Mouse (Mus musculus) layer of hippocampus, adult 8-10 months (tissue): Measurements from ENCODE around the gene Mpp3. TPM values are rescaled to one million over a fixed set of nuclear protein-coding genes. Genes with fewer than 3 reads are reported as not detected.

Experiments used
- DNase-seq, 2 experiments: peaks; one replicate each; pipeline ENCODE4 v3.0.0; 2022; ENCODE audit warnings: low spot score in 2 of 2
- total RNA-seq, 4 experiments: library from RNA; stranded (reverse); gene quantifications; 2 replicates each; pipeline ENCODE4 v1.2.4; 2022

Mpp3 gene
- total RNA-seq: 100 to 1,000 TPM in 1 of 4 experiments, 10 to 100 TPM in 3; 88.8 to 102 (median 95.8) TPM

DNA sequence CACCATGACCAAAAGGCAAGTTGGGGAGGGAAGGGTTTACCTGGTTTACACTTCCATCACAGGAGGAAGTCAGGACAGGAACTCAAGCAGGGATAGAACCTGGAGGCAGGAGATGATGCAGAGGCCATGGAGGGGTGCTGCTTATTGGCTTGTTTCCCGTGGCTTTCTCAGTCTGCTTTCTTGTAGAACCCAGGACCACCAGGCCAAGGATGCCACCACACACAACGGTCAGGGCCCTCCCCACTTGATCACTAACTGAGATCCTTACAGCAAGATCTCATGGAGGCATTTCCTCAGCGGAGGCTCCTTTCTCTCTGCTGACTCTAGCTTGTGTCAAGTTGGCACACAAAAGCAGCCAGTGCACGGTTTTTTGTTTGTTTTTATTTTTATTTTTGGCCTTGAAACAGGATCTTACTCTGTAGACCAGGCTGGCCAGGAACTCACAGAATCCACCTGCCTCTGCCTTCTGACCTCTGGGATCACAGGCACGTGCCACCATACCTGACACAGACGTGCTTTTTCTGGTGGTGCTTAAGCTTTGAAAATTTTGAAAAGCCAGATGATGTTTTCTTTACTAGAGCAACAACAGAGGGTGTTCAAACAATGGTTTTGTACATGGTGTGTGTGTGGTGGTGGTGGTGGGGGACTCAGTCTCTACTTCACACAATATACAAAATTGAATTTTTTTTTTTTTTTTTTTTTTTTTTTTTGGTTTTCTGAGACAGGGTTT is at the start of gene Mpp3:
Gene Mpp3 (minus strand): TSS at position 375 of the 730 bp plus-strand sequence.
- no peak for DNase-seq

DNA sequence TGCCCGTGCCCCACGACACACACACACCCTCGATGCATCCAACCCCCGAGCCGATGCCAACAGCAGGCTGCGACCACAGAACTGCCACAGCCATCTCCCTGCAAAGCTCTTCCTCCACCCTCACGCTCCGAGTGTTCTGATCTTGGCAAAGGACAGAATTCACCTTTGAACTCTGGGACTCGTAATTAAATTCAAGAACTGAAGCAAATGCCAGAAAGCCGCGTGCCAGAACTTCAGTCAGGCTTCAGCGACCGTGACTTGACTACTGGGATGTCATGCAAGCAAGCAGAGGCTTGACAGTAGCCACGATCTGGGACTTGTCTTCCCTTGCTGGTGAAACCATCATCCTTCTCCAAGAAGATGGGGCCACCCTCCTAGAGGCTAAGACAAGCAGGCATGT is 45.5 kb upstream of the Mpp3 start:
- no peak for DNase-seq

DNA sequence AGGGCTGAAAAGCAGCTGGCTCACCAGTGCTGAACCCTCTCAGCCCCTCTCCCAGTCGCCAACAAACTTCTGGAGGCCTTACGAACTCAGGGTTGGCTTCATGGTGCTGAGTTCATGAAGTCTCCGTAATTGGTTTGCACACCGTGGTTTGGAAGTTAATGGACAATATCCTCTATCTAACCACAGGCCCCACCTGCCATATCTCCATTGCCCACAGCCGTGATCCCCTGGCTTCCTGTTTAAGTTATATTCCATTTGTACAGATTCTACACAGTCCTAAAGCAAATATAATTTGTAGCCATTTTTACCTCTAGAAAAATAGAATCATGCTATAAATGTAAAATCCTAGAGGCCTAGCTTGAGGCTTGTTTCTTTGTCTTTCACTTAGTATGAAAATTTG is 44.5 kb upstream of the Mpp3 start:
- DNase-seq: no peak

DNA sequence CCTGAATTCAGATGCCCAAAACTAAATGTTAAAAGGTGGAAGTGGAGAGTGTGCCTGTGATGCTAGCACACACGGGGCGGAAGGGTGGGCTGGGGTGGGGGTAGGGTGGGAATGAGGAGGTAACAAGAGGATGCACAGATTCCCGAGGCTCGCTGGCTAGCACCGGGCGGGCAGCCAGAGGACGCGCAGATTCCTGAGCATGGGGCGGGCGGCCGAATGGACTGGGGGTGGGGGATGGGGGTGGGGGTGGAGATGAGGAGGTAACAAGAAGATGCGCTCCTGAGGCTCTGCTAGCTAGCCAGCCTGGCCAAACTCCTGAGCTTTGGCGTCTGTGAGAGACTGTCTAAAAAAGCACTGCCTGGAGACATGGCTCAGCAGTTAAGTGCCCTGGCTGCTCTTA is 42.2 kb upstream of the Mpp3 start:
- DNase-seq: no peak

DNA sequence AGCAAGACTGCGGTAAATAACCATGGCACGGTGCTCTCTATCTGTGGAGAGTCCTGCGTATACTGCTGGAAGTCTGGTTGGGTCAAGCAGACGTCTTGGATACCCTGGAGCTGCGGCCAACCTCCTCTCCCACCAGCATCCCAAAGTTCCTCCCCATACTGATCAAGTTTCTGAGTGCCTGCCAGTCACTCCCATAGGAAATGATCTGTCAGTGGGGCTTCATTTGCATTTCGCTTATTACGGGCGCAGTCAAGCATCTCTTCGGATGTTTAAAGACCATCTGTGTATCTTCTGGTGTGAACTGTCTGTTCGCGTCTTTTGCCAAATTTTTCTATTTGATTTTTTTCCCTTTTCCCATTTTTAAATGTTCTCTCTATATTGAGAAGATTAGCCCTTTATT is 41.4 kb upstream of the Mpp3 start:
- DNase-seq: peak in 1 of 2 experiments; percentile 53

DNA sequence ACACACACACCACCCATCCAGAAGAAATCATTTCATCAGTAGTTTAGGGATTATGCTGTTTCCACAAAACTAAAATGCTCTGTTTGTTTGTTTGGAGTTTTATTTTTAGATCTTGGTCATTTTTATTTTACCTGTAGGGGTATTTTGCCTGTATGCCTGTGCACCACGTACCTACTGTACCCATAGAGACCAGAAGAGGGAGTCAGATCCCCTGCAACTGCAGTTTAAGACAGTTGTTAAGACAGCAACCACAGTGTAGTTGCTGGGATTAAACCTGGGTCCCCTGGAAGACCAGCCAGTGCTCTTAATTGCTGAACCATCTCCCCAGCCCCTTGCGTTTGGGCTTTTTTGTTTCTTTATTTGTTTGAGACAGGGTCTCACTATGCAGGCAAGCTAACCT is 40.7 kb upstream of the Mpp3 start:
- DNase-seq: no peak

DNA sequence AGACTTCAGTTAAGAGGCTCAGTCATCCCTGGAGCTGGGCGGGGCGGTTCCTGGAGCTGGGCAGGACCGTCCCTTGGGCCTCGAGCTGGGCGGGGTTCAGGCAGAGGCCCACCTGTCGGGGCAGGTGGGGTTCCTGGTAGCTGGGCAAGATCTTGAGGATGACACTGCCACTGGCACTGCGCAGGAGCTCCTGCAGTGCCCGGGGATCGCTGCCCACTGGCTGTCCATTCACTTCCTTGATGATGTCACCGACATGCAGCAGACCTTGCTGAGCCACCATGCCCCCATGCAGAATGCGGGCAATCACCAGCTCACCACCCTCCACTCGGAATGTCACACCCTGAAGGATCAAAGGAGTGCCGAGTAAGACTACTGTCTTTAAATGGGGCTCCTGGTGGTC is 34.8 kb upstream of the Mpp3 start:
- DNase-seq: no peak

DNA sequence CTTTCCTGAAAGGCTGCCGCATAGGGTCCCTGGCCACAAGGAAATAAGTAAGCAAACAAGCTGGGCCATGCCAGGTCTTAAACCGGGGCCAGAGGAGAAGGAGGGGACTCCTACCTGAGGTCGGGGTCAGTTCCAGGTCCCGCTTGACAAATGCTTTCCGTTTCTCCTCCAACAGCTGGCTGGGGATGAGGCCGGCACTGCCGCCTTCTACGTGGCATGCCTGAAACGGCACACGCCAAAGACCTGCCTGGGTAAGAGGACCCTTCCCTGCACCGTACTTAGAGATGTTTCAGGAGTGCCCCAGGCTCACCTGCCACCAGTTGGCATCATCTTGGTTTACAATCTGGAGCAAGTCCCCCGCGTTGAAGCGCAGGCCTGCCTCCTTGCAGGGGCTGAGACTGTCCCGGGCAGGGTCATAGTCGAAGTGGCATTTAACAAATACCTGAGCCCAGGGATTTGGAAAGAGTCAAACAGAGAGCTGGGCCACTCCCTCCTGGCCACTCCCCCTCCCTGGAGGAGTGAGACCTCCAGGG is 33.7 kb upstream of the Mpp3 start:
- DNase-seq: no peak

DNA sequence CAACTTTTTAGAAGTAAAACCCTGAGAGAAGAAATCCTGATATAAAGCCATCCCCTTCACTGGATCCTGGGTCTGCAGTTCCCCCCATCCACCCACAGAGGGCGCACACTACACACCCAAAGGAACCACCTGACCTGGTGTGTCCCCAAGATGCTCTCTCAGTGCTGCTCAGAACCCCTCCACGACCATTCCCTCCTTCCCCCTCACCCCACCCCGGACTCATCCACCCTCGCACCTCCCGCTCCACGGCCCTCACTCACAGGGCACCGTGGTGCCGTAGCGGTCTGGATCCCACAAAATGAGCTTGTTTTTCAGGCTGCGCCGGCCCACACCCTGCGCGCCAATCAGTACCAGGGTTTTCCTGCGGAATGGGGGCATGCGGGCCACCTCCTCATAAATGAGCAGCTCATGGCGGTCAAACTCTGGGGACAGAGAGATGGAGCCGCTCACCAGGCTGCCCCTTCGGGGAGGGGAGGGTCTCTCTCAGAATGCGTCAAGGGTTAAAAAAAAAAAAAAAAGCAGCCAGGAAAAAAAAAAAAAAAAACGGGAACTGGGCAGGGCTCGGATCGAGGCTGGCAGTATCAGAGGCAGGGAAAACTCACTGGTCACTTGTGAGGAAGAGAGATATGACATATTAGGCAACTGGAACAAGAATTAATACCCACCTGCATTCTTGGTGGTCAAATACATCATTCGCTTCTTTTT is 33.1 kb upstream of the Mpp3 start:
- peak; percentile 70 to 82 for DNase-seq

DNA sequence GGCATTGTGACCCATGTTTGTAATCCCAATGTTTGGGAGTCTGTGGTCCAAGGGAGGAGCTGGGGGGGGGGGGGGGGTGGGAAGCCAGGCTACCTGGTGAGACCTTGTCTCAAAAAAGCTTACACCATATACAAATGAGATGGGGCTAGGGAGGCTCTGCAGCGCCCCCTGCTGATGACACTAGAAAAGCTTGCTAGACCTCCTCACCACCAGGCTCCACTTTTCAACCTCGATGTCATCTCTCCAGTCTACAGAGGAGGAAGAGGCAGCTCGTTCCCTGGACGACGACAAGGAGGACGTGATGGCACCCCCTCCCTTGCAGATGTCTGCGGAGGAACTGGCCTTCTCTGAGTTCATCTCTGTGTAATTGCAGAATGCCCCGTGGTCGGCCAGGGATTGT is 25.6 kb upstream of the Mpp3 start:
- DNase-seq: peak in 1 of 2 experiments; percentile 56

DNA sequence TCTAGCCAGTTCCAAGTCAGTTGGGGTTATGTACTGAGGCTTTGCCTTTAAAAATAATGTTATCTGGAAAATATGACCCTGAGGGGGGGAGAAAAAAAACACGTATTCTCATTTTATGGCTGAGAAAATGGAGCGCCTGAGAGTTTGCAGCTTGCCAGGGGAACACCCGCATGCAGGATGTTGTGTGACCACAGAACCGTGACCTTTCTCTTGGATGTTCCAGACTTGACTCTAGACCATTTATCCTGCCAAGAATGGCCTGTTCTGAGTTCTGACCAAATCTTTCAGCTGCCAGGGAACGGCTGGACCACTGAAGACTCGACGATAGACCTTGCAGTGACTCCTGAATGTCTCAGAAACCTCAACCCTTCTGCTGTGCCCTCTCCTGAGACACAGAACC is 24.9 kb upstream of the Mpp3 start:
- no peak for DNase-seq

DNA sequence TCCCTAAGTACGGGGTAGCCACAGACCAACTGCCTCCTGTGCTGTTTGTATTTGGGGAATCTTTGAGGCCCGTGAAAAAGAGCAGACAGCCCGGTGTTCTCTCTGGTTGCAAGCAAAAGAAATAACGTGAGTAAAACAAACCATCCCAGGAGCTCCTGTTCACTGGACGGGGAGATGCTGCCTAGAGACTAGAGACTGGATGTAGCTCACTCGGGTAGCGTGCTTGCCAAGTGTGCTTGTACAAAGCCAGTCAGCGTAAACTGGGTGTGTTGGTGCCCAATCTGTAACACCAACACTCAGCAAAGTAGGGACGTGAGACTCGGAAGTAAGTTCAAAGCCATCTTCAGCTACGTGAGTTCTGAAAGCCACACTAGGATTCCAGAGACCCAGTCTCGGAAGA is 24.4 kb upstream of the Mpp3 start:
- DNase-seq: no peak

DNA sequence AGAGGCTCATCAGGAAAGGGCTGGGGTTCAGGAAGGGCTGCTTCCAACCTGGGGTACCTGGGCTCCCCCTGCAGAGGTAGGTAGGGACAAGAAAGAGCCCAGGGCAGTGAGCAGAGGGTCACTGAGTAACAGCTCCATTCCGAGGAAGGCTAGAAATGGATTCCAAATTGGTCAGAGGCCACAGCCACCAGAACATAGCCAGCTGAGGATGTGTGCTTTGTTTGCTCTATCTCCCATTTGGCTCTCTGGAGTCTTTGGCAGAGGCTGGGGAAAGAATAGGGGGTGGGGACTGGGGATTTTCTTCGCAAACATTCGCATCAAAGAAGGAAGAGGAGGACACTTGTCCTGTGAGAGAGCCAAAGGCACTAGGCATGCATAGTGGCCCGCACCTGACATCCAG is 23.7 kb upstream of the Mpp3 start:
- DNase-seq: no peak

DNA sequence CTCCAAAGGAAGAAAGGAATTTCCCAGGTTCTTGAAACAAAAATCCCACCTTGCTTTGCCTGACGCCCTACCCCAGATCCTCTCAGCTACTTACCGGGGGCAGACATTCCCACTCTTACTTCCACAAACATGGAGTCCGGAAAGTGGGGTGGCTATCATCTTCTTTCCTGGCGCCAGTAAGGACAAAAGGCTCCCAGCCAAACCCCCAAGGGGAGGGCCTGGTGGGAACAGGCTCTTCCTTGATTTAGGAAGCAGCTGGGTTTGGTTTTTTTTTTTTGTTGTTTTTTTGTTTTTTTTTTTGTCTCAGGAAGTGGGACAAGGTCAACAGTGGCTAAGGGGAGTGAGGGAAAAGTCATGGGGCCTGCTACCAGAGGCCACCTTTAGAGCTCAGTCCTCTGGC is 23.3 kb upstream of the Mpp3 start:
- no peak for DNase-seq

DNA sequence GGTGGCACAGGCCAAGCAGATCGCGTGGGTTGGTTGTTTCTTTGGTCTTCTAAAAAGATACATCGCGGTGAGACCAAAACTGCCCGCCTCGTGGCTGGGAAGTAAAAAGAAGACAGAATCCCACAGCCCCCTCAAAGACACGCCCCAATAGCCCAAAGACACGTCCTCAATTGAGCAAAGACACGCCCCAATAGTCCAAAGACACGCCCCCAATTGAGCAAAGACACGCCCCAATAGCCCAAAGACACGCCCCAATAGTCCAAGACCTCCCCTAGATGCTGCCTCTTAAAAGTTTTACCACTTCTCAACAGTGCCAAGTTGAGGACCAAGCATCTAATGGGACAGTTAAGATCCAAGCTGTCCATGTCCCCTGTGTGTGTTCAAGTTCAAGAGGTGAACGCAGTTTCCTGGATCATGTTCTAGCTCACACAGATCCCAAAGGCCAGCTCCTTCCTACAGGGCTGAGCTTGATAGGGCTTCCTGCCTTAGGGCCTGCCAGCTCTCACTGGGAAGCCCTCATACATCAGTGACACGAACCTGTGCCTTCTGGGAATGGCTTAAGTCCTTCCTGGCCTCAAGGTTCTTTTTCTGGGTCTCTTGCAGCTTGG is 21.7 kb upstream of the Mpp3 start:
- DNase-seq: no peak

DNA sequence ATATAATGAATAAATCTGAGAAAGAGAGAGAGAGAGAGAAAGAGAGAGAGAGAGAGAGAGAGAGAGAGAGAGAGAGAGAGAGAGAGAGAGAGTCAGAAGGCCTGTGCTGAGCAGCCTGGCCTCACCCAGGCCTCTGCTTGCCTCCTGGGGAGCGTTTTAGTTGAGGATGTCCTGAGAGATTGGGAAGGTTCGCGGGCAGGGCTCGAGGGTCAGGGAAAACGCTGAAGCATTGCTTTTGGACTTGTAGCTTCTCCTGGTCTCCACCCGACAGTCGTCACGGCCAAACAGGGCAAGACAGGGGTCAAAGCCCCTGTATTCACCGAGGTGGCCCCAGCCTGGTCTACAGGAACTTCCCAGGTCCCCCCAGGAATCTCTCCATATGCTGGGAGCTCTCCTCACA is 18.3 kb upstream of the Mpp3 start:
- no peak for DNase-seq

DNA sequence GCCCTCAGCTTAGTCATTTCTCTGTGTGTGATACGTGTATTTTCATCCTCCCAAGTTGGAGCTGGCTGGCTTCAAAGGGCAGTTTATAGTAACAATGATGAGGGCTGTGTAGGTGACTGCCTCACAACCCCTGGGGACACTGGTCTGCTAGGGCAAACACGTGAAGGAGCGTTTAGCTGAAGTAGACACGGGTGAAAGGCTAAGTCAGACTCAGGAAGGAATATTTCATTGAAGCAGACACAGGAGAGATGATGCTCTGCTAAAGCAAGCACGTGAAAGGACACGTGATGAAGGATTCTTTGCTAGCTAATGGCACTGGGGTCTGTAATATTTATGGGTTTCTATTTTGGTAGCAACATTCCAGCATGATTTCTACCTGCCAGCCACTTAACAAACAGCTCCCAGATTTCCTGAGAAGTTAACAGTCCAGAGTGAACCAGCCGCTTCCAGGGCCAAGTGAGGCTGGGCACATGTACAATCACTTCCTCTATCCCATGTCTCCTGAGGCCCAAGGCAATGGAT is 16.5 kb upstream of the Mpp3 start:
- DNase-seq: no peak

DNA sequence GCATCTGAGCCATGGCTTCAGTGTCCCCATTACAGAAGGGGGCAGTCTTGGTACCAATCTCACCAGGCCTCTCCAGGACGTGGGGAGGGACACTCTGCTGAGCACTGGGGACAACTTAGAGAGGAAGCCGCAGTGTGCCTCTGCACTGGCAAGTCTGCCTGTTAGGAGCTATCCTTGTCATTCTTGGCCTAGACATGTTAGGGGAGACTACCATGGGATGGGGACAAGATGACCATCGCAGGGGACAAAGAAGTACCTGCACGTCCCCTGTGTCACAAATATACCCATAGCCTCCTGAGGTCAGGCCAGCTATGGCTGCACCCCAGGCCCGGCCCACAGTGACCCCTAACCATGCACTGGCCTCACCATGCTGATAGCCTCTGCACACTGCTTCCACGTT is 15.1 kb upstream of the Mpp3 start:
- DNase-seq: no peak

DNA sequence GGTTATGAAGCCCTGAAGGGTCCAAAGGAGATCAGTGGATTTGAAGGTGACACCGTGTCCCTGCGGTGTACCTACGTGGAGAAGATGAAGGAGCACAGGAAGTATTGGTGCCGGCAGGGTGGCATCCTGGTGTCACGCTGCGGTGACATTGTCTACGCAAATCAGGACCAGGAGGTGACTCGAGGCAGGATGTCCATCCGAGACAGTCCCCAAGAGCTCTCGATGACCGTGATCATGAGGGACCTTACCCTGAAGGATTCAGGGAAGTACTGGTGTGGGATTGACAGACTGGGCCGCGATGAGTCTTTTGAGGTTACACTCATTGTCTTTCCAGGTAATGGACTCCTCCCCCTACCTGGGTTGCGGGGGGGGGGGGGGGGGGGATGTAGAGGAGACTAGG is 14.7 kb upstream of the Mpp3 start:
- no peak for DNase-seq

DNA sequence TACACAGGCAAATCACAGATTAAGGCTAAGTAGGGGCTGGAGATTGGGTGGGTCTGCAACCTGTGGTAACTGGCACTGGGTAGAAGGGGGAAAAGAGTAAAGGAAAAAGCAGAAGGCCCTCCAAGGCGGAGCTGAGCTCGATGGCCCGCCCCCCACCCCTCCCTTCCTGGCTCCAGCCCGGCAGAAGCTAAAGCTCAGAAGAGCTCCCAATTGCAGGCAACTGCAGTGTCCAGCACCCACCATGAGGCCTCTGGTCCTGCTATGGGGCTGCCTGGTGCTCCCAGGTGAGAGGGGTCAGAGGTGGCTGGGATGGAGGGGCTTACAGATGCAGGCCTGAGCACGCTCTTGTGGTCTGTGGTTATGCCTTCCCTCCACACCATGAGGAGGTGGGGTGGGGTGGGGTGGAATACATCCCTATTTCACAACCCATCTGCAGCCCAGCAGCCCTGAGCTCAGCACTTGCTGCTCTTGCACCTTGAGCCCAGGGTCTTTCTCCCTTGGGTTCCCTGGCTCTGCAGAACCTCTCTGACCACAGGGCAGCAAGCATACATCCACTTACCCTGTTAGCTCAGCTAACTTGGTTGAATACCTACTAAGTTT is 13.2 kb upstream of the Mpp3 start, which contains the start of gene Cd300lg:
Gene Cd300lg (plus strand): TSS at position 160 of the 600 bp plus-strand sequence.
- no peak for DNase-seq

DNA sequence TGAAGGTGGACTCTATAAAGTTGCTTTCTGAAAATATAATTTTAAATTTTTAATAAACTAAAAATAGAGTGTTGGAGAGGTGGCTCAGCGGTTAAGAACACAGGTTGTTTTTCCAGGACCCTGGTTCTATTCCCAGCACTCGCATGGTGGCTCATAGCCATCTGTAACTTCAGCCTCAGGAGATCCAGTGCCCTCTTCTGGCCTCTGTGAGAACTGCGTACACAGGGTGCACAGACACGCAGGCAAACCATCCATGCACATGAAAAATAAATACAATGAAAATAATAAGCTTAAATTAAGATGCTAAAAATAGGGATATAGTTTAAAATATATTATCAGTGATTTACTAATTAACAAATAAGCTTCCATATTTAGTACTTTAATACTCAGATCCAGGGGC is 12.4 kb upstream of the Mpp3 start:
- no peak for DNase-seq

DNA sequence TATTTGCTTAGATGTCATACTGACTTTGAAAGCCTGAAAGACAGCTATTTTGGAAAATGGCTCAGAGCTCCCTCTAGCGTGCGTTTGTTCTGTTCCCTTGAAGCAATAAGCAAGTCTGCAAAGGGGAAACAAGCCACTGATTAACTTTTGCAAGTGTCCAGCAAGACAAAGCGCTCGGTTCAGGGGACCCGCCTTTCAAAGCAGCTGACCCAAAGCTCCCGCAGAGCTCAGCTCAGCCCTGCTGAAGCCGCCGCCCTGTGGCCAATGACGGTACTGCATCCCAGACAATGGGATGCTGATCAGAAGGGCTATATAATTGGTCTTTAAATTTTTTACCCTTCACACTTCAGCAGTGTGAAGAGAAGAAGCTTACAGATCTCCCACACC is 11.9 kb upstream of the Mpp3 start:
- DNase-seq: peak; percentile 55 to 64
